Mouse (Mus musculus) lung, postnatal 0 days (tissue): ENCODE measurements around the gene Rassf7.

Source experiments
- CTCF ChIP-seq: IDR thresholded peaks from 2 replicates; pipeline ENCODE4 v1.5.1; 2016; ENCODE audit warnings: antibody characterized with exemption, mild to moderate bottlenecking
- EP300 ChIP-seq: IDR thresholded peaks from 2 replicates; pipeline ENCODE4 v1.6.1; 2016; ENCODE audit warnings: antibody characterized with exemption, mild to moderate bottlenecking, control low read depth

- no peak for TF ChIP-seq CTCF
- no peak for TF ChIP-seq EP300
Observed at GRCm38 (mm10) chr7:141204546-141204945, 11.1 kb upstream of the Rassf7 start.
